Mouse (Mus musculus) embryonic facial prominence, embryonic 13.5 days (tissue): ENCODE measurements at regions not wholly inside any gene's neighbourhood (a gene's known extent, or its start where the extent isn't known, plus 50 kb on each side); places are given as distances from the start of the nearest gene placed in this dataset.
A peak's percentile ranks its signal among the peaks of the same experiment; 100 is the strongest.

ENCODE experiments used
- ATAC-seq: fragments of 200-750 bp; cut with Nextera tagmentation; 2 replicates; pipeline ENCODE4 v1.8.0; 2017; ENCODE audit warnings: low read depth; ENCODE audit not compliant: insufficient number of reproducible peaks, insufficient read depth, low FRiP score, low TSS enrichment
- H3K27ac ChIP-seq: fragments of 300-500 bp; sonication (generic); 2 replicates; pipeline ENCODE4 v1.5.1; 2015; ENCODE audit warnings: moderate library complexity, mild to moderate bottlenecking, inconsistent platforms
- H3K27me3 ChIP-seq: fragments of 300-500 bp; sonication (generic); 2 replicates; pipeline ENCODE4 v1.6.1; 2015; ENCODE audit warnings: mild to moderate bottlenecking, inconsistent platforms
- H3K36me3 ChIP-seq: fragments of 300-500 bp; sonication (generic); 2 replicates; pipeline ENCODE4 v1.6.1; 2015; ENCODE audit warnings: mild to moderate bottlenecking, inconsistent platforms
- H3K4me1 ChIP-seq: fragments of 300-500 bp; sonication (generic); 2 replicates; pipeline ENCODE4 v1.6.1; 2015; ENCODE audit warnings: inconsistent platforms
- H3K4me2 ChIP-seq: fragments of 300-500 bp; sonication (generic); 2 replicates; pipeline ENCODE4 v1.6.1; 2015; ENCODE audit warnings: moderate library complexity, mild to moderate bottlenecking, inconsistent platforms
- H3K4me3 ChIP-seq: fragments of 300-500 bp; sonication (generic); 2 replicates; pipeline ENCODE4 v1.5.1; 2015; ENCODE audit warnings: mild to moderate bottlenecking, inconsistent platforms
- H3K9ac ChIP-seq: fragments of 300-500 bp; sonication (generic); 2 replicates; pipeline ENCODE4 v1.6.1; 2015; ENCODE audit warnings: mild to moderate bottlenecking, inconsistent platforms
- H3K9me3 ChIP-seq: fragments of 300-500 bp; sonication (generic); 2 replicates; pipeline ENCODE4 v1.6.1; 2016; ENCODE audit warnings: inconsistent platforms
- WGBS: fragments of 180-500 bp; shearing (Covaris S2); methylation state at CpG from one replicate; pipeline ENCODE4 v1.1.7; 2015; ENCODE audit warnings: mixed read lengths; 5-methylcytosine and 5-hydroxymethylcytosine counted together

DNA sequence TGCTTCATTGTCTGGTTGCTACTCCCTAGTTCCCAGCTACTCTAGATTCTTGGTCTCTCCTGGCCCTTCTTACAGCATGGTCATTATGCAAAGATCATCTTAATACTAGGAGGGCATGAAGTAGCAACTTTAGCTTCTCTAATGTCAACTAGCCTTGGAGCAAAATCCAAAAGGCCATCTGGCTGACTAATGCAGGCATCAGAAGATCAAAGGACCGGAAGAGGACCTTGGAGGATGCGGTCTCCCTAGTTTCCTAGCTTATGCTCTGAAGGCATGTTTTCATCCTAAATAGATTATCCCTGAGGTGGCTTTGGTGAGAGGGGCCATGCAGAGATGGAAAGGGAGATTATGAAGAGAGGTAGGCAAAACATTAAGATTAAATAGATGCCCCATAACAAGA is 75.7 kb upstream of the Frmd6 start:
- no peak overlapping the region for H3K4me2 ChIP-seq
- no peaks in the 10 kb centered on the region for H3K27me3 ChIP-seq
- no peak for ATAC-seq
- WGBS, result 12% methylated on average over 2 of the region's 2 CpGs
- peaks cover 45% of the 10 kb centered on the region for H3K4me1 ChIP-seq
- no peaks in the 10 kb centered on the region for H3K9me3 ChIP-seq
- no peak overlapping the region for H3K9ac ChIP-seq
- H3K27ac ChIP-seq, result peak overlapping the region; percentile 24; the same call in 1 of the 2 replicates
- H3K4me3 ChIP-seq, result no peak overlapping the region
- no peaks in the 10 kb centered on the region for H3K36me3 ChIP-seq

DNA sequence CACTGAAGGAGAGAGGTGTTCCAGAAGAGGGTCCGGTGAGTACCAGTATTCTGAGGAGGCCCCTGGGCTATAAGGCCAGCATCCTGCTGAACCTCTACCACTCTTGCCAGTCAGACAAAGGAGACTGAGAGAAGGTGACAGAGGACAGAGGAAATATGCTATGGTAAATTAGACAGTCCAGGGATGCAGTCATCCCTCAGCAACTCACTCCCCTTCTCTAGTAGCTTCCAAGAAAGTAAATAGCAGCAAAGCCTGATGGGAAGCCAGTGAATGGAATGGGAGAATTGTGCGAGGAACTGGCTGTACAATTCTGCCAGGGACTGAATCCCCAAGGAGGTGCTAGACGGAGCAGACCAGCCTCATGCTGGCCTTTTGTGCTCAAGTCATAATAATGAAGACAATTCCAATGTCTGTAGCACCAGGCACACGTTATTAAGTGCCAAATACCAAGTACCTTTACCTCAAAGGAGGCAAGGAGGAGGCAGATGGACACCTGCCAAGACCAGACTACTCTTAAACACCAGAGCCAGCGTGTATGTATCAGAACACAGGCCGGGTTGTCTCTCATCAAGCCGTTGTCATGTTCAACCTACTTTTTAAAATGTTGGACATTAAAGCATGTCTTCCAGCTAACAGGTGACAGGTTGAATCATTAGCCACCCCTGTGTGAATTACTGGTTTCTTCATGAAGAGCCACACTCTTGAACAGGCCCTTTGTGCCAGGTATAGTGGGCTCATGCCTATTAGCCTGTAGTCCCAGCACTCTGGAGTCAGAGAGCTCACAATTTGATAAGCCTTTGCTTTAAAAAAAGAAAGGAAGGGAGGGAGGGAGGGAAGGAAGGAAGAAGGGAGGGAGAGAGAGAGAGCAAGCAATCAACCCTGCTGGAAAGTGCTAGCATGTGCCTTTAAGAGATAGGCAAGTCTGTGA is 74.4 kb upstream of the Frmd6 start:
- Histone ChIP-seq H3K4me2 (no peak overlapping the region), H3K4me3 (no peak overlapping the region), H3K36me3 (no peaks in the 10 kb centered on the region), H3K9ac (no peak overlapping the region), H3K27me3 (no peaks in the 10 kb centered on the region), H3K27ac (peak overlapping the region; percentile 84), H3K9me3 (no peaks in the 10 kb centered on the region), H3K4me1 (peaks cover 45% of the 10 kb centered on the region)
- ATAC-seq, result no peak
- WGBS, result 75% methylated on average over 7 of the region's 7 CpGs

DNA sequence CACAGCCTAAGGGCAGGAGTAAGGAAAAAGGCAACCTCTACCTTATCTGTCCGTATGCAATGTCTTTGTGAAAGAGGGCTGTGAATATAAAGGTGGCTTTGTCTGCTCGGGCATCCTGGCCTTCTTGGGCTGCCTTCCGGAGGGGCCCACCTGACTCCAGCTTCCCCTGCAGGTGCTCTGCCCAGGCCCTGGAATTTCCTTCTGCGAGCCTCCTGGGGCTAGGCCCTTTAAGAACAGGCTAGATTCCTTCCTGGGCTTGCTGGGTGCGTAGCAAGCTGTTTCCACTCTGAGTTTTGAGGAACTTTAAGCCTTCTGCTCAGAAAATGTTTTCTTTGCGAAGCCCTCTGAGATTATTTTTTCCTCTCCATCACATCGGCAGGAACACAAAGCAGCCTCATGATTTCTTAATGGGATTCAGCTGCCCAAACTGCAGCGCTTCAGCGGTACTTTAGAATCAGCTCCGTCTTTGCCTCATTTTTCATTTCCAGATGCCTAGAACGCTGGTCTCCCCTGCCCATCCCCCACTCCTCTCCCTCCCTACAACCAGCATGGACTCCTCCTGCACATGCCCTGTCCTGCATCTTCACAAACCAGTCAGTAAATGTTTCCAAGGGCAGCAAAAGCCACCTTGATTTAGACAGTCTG is 72.9 kb upstream of the Frmd6 start:
- Histone ChIP-seq H3K4me1 (peaks cover 45% of the 10 kb centered on the region), H3K9ac (peak overlapping the region; percentile 37; the same call in 1 of the 2 replicates), H3K36me3 (no peaks in the 10 kb centered on the region), H3K4me3 (peak overlapping the region; percentile 12), H3K4me2 (peak overlapping the region; percentile 43), H3K27me3 (no peaks in the 10 kb centered on the region), H3K27ac (peak overlapping the region; percentile 94), H3K9me3 (no peaks in the 10 kb centered on the region)
- WGBS, result 4% methylated on average over 11 of the region's 11 CpGs
- no peak for ATAC-seq

DNA sequence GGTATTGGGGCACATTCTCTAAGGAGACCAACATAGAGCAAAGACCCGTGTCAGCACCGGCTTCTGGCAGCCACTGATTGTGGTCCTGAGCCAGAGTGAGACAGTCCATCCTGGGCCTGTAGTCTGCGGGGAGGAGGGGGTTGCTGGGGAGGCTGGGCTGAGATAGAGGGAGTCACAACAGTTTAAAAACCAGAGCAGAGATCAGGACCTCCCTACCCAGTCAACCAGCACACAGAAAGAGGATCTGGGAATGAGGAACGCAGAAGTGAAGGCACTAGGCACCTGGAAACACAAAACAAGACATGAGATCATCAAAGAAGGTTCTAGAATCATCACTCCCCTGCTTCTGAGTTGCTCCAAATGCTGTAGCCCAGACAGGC is 72.4 kb upstream of the Frmd6 start:
- peak overlapping the region; percentile 43 for H3K4me2 ChIP-seq
- H3K27me3 ChIP-seq, result no peaks in the 10 kb centered on the region
- 29% methylated on average over 4 of the region's 4 CpGs for WGBS
- no peak for ATAC-seq
- H3K27ac ChIP-seq, result peak overlapping the region; percentile 94
- peaks cover 45% of the 10 kb centered on the region for H3K4me1 ChIP-seq
- H3K4me3 ChIP-seq, result no peak overlapping the region
- no peaks in the 10 kb centered on the region for H3K9me3 ChIP-seq
- peak overlapping the region; percentile 37; the same call in 1 of the 2 replicates for H3K9ac ChIP-seq
- no peaks in the 10 kb centered on the region for H3K36me3 ChIP-seq

DNA sequence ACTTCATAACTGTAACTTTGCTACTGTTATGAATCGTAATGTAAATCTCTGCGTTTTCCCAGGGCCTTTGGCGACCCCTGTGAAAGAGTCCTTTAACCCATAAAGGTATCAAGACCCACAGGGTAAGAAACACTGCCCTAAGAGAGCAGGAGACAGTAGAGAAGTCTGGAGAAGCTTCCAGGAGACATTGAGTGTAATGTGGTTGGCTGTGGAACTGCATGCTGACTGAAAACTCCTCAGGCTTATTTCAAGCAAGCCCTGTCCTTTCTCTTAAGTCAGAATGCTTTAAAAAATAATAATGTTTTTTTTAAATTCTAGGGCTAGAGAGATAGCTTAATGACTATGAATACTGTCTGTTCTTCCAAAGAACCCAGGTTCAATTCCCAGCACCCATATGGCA is 71.9 kb upstream of the Frmd6 start:
- H3K4me2 ChIP-seq, result no peak overlapping the region
- H3K27ac ChIP-seq, result peak overlapping the region; percentile 94
- no peaks in the 10 kb centered on the region for H3K36me3 ChIP-seq
- no peak overlapping the region for H3K4me3 ChIP-seq
- WGBS, result 81% methylated on average over 3 of the region's 3 CpGs
- H3K4me1 ChIP-seq, result peaks cover 45% of the 10 kb centered on the region
- H3K9ac ChIP-seq, result no peak overlapping the region
- no peaks in the 10 kb centered on the region for H3K27me3 ChIP-seq
- no peaks in the 10 kb centered on the region for H3K9me3 ChIP-seq
- no peak for ATAC-seq

DNA sequence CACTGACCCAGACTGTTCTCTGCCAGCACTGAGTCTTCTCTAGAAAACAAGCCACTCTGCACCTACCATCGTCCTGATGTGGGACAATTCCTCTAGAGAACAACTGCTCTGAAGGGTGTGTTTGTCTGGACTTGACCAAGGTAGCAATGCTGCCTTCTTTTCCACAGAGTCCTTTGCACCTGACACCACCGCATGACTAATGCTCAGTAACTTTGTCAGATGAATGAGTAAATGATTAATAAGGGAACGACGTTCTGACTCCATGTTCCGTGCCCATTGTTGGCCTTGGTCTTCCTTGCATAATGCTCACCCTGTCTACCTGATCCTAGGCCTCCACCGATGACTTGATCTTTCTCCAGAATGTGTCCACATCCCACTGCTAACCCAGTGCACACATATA is 67.2 kb upstream of the Frmd6 start:
- Histone ChIP-seq H3K4me1 (peaks cover 5% of the 10 kb centered on the region), H3K9ac (no peak overlapping the region), H3K27ac (no peak overlapping the region), H3K27me3 (no peaks in the 10 kb centered on the region), H3K4me3 (no peak overlapping the region), H3K4me2 (no peak overlapping the region), H3K36me3 (no peaks in the 10 kb centered on the region), H3K9me3 (no peaks in the 10 kb centered on the region)
- WGBS, result 90% methylated on average over 6 of the region's 6 CpGs
- no peak; the same call in 1 of the 2 replicates for ATAC-seq

DNA sequence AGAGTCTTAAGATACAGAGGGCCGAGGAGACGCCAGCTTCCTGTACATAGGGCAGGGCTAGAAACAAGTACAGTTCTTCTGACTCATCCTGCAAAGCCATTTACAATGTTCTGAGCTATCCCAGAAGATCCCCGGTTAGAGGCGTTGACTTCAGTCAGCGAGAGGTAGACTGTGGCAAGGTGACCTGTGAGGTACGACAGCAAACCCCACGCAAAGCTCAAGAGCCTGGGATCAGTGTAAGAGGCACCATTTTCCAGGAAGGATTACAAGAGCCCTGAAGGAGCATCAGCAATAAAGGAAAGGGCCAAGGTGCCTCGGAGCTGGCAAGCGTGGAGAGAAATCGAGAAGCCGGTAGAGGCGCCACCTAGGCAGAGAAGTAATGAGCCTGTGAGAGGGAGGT is 61.8 kb upstream of the Frmd6 start:
- Histone ChIP-seq H3K27me3 (no peaks in the 10 kb centered on the region), H3K27ac (no peak overlapping the region), H3K4me2 (no peak overlapping the region), H3K9ac (no peak overlapping the region), H3K4me1 (no peaks in the 10 kb centered on the region), H3K9me3 (no peaks in the 10 kb centered on the region), H3K36me3 (no peaks in the 10 kb centered on the region), H3K4me3 (no peak overlapping the region)
- ATAC-seq, result no peak
- 90% methylated on average over 12 of the region's 12 CpGs for WGBS

DNA sequence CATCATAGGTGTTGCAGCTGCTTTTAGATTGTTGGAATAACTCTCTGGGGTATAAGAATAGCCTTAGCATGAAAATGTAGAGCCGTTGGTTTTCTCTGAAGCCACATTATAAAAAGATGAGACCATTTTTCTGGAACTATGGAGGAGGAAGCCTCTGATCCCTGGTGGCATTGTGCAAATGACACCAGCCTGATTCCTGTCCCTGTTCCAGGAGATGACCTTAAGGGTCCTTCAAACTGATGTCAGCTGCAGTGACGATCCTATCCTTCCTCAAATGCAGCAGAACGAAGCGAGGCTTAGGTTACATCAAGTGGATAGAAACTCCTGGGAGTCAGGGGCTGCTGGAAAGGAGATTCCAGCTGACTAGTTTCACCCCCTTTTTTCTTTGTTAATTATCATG is 59.0 kb upstream of the Frmd6 start:
- Histone ChIP-seq H3K27ac (no peak overlapping the region), H3K4me1 (no peaks in the 10 kb centered on the region), H3K4me3 (no peak overlapping the region), H3K9ac (no peak overlapping the region), H3K36me3 (no peaks in the 10 kb centered on the region), H3K27me3 (no peaks in the 10 kb centered on the region), H3K9me3 (no peaks in the 10 kb centered on the region), H3K4me2 (no peak overlapping the region)
- no peak for ATAC-seq
- WGBS, result 79% methylated on average over 4 of the region's 4 CpGs

DNA sequence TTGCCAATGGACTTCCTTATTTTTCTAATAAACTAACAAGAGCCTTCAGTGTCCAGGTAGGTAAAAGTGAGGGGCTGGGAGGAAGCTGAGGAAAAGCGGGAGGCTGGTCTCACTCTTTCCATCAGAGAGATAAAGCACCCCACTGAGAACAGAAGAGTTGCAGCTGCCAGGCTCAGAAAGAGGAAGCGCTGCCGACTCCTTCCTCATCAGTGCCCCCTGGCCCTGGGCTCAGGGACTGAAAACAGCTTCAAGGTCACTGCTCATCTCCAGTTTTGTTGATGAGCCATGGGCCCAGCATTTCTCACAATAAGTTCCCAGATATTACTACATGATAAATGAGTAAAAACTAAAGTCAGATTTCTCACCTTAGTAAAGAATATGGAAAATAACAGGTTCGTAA is 57.4 kb upstream of the Frmd6 start:
- no peaks in the 10 kb centered on the region for H3K9me3 ChIP-seq
- H3K4me3 ChIP-seq, result no peak overlapping the region
- no peak overlapping the region for H3K4me2 ChIP-seq
- no peaks in the 10 kb centered on the region for H3K36me3 ChIP-seq
- no peak overlapping the region for H3K9ac ChIP-seq
- H3K27ac ChIP-seq, result no peak overlapping the region
- 48% methylated on average over 4 of the region's 4 CpGs for WGBS
- no peak for ATAC-seq
- H3K4me1 ChIP-seq, result no peaks in the 10 kb centered on the region
- no peaks in the 10 kb centered on the region for H3K27me3 ChIP-seq

DNA sequence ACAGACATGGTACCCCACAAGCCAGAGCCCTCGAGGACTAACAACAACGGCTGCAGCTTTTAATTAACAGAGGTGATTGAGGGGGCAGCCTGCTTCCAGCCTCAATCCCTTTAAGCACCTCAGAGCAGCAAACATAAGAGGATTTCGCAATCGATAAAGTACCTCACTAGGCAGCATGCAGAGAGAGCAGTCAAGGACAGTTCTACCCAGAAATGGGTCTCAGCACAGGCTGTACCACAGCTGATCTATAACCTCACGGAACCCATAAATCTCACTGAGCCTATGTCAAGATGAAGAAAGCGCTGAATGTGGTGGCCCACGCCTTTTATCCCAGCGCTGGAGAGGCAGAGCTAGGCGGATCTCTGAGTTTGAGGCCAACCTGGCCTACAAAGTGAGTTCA is 56.6 kb upstream of the Frmd6 start:
- Histone ChIP-seq H3K27me3 (no peaks in the 10 kb centered on the region), H3K9ac (no peak overlapping the region), H3K36me3 (no peaks in the 10 kb centered on the region), H3K27ac (no peak overlapping the region), H3K4me2 (no peak overlapping the region), H3K4me1 (no peaks in the 10 kb centered on the region), H3K9me3 (no peaks in the 10 kb centered on the region), H3K4me3 (no peak overlapping the region)
- ATAC-seq, result no peak
- WGBS, result 78% methylated on average over 9 of the region's 9 CpGs

DNA sequence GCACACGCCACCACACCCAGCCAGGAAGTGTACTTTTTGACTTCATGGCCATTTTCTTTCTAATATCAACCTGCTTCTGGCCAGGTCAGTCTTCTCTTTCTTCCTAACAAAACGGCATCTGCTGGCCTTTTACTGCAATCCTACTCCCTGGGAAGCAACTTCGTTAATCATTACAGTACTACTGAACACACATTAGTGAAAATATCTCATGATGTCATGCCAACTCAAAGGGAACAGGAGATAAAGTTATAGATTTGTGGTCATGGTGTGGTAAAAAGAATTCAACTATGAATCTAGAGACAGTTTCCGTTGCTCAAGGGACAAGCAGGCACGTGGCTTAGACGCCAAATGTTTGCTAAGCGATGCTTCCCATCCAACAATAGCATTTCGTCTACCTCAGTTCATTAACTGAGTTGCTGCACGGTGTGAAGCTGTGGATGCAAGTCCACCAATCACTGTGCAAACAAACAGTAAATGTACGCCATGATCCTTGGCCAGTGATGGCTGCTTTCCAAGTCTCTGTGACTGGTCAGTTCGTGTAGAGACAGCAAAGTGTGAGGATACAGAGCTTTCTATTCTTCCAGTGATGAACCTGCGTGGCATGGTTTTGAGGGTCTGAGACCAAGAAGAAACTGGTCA is 55.7 kb upstream of the Frmd6 start:
- Histone ChIP-seq H3K4me3 (no peak overlapping the region), H3K9ac (no peak overlapping the region), H3K27ac (no peak overlapping the region), H3K4me1 (no peaks in the 10 kb centered on the region), H3K27me3 (no peaks in the 10 kb centered on the region), H3K9me3 (no peaks in the 10 kb centered on the region), H3K4me2 (no peak overlapping the region), H3K36me3 (no peaks in the 10 kb centered on the region)
- ATAC-seq, result no peak
- WGBS, result 92% methylated on average over 12 of the region's 12 CpGs

DNA sequence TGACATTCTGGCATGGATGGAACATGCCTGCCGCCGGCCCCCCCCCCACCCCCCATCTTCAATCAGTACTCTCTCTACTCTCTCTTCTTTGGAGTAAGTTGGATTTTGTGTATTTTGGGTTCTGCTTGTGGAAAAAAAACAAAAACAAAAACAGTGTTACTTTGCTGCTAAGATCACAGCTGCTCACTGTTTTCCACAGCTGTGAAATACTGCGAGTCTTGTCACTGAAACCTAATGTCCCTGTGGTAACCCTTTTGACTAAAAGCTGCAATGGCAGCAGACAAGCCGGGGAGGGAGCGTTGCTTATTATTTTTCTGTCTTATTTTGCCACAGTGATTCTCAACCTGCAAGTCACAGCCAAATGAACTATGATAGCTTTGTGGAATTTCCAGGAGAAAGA is 51.3 kb upstream of the Frmd6 start:
- 76% methylated on average over 5 of the region's 5 CpGs for WGBS
- no peaks in the 10 kb centered on the region for H3K9me3 ChIP-seq
- no peak overlapping the region for H3K27ac ChIP-seq
- no peak overlapping the region for H3K4me3 ChIP-seq
- H3K4me2 ChIP-seq, result no peak overlapping the region
- no peak for ATAC-seq
- no peaks in the 10 kb centered on the region for H3K36me3 ChIP-seq
- no peak overlapping the region for H3K9ac ChIP-seq
- no peaks in the 10 kb centered on the region for H3K27me3 ChIP-seq
- H3K4me1 ChIP-seq, result peaks cover 24% of the 10 kb centered on the region
